Mouse (Mus musculus) spleen, adult 2 months (tissue): ENCODE data around the gene Epyc. TPM values are rescaled to one million over a fixed set of nuclear protein-coding genes. Genes with fewer than 3 reads are reported as not detected.

ENCODE experiments used
- DNase-seq, 2 experiments: peaks; one replicate each; pipeline versions ENCODE4 v3.0.0 to v3.0.0-alpha.2; 2012 to 2021; ENCODE audit warnings: low spot score in 2 of 2, low read depth in 1 of 2
- H3K27ac ChIP-seq: fragments of 200-500 bp; 2 replicates; pipeline ENCODE4 v1.5.1; 2012; ENCODE audit warnings: low read length, inconsistent platforms; ENCODE audit not compliant: insufficient read depth
- H3K27me3 ChIP-seq: fragments of 200-500 bp; 2 replicates; pipeline ENCODE4 v1.6.1; 2012; ENCODE audit warnings: mild to moderate bottlenecking, moderate library complexity, low read length, inconsistent platforms; ENCODE audit not compliant: control insufficient read depth, insufficient read depth
- H3K36me3 ChIP-seq: fragments of 200-500 bp; 2 replicates; pipeline ENCODE4 v1.6.1; 2012; ENCODE audit warnings: mild to moderate bottlenecking, low read length, inconsistent platforms; ENCODE audit not compliant: control insufficient read depth, insufficient read depth
- H3K4me1 ChIP-seq: fragments of 200-500 bp; 2 replicates; pipeline ENCODE4 v1.6.1; 2011; ENCODE audit warnings: inconsistent platforms; ENCODE audit not compliant: control insufficient read depth, insufficient read depth, insufficient read length
- H3K4me3 ChIP-seq: fragments of 200-500 bp; 2 replicates; pipeline ENCODE4 v1.5.1; 2011; ENCODE audit warnings: mild to moderate bottlenecking, inconsistent platforms; ENCODE audit not compliant: insufficient read depth, insufficient read length; ENCODE audit errors: extremely low read depth
- CTCF ChIP-seq: fragments of 200-500 bp; IDR thresholded peaks from 2 replicates; pipeline ENCODE4 v1.5.1; 2011; ENCODE audit warnings: mild to moderate bottlenecking, inconsistent platforms; ENCODE audit not compliant: insufficient read depth, insufficient read length, insufficient replicate concordance; ENCODE audit errors: extremely low read depth
- POLR2A ChIP-seq: fragments of 200-500 bp; IDR thresholded peaks from 2 replicates; pipeline ENCODE4 v1.6.1; 2011; ENCODE audit warnings: low read depth, low read length, inconsistent platforms
- WGBS: fragments of 180-500 bp; shearing (Covaris S2); methylation state at CpG from one replicate; pipeline ENCODE4 v1.1.7; 2018; 5-methylcytosine and 5-hydroxymethylcytosine counted together
- polyA plus RNA-seq: library from polyadenylated mRNA; depleted of rRNA; stranded (reverse); fragments of >200 nt; gene quantifications from 2 replicates; pipeline ENCODE4 v1.2.3, GENCODE M21; 2012

The Epyc gene
- polyA plus RNA-seq, 1 experiment: not detected

- DNase-seq: no peak
- H3K27ac ChIP-seq: no peak overlapping the region
- WGBS: 40% methylated on average over 4 of the region's 4 CpGs
Observed at GRCm38 (mm10) chr10:97625116-97625515, 18.8 kb upstream of the Epyc start.

GRCm38 (mm10) chr10:97626543-97626942 lies 17.3 kb upstream of the Epyc start:
- Histone ChIP-seq H3K27me3 (no peaks in the 10 kb centered on the region), H3K4me1 (no peaks in the 10 kb centered on the region), H3K36me3 (no peaks in the 10 kb centered on the region), H3K27ac (no peak overlapping the region), H3K4me3 (no peak overlapping the region)
- DNase-seq: no peak
- TF ChIP-seq POLR2A (no peak), CTCF (no peak)
- 90% methylated on average over 1 of the region's 1 CpGs for WGBS

More at GRCm38 (mm10) chr10:97625116-97625515, 18.8 kb upstream of the Epyc start:
- Histone ChIP-seq H3K4me1 (no peaks in the 10 kb centered on the region), H3K27me3 (no peaks in the 10 kb centered on the region), H3K4me3 (no peak overlapping the region), H3K36me3 (no peaks in the 10 kb centered on the region)
- TF ChIP-seq POLR2A (no peak), CTCF (no peak)

GRCm38 (mm10) chr10:97631061-97631460 lies 12.8 kb upstream of the Epyc start:
- 69% methylated on average over 3 of the region's 3 CpGs for WGBS

GRCm38 (mm10) chr10:97641926-97642325 lies 1.9 kb upstream of the Epyc start:
- no peak for DNase-seq
- Histone ChIP-seq H3K27ac (no peak overlapping the region), H3K4me1 (no peaks in the 10 kb centered on the region), H3K27me3 (no peaks in the 10 kb centered on the region), H3K4me3 (no peak overlapping the region), H3K36me3 (no peaks in the 10 kb centered on the region)
- TF ChIP-seq CTCF (no peak), POLR2A (no peak)
- whole genome bisulfite sequencing: 80% methylated on average over 2 of the region's 2 CpGs

More at GRCm38 (mm10) chr10:97631061-97631460, 12.8 kb upstream of the Epyc start:
- no peak for TF ChIP-seq POLR2A
- no peak for TF ChIP-seq CTCF
- Histone ChIP-seq H3K4me3 (no peak overlapping the region), H3K27me3 (no peaks in the 10 kb centered on the region), H3K36me3 (no peaks in the 10 kb centered on the region), H3K4me1 (no peaks in the 10 kb centered on the region), H3K27ac (no peak overlapping the region)
- no peak for DNase-seq

GRCm38 (mm10) chr10:97650334-97650733 lies 6.5 kb downstream of the Epyc start:
- TF ChIP-seq CTCF: no peak
- TF ChIP-seq POLR2A: no peak
- Histone ChIP-seq H3K36me3 (no peaks in the 10 kb centered on the region), H3K4me3 (no peak overlapping the region), H3K27me3 (no peaks in the 10 kb centered on the region), H3K27ac (no peak overlapping the region), H3K4me1 (no peaks in the 10 kb centered on the region)
- DNase-seq: no peak
- 77% methylated on average over 2 of the region's 2 CpGs for WGBS

GRCm38 (mm10) chr10:97659489-97659888 lies 15.6 kb downstream of the Epyc start:
- H3K27me3 ChIP-seq: no peaks in the 10 kb centered on the region
- H3K4me3 ChIP-seq: no peak overlapping the region
- no peak overlapping the region for H3K27ac ChIP-seq
- H3K4me1 ChIP-seq: no peaks in the 10 kb centered on the region
- TF ChIP-seq CTCF: no peak
- no peak for TF ChIP-seq POLR2A
- 85% methylated on average over 1 of the region's 1 CpGs for WGBS
- DNase-seq: no peak
- H3K36me3 ChIP-seq: no peaks in the 10 kb centered on the region

- Histone ChIP-seq H3K27me3 (no peaks in the 10 kb centered on the region), H3K36me3 (no peaks in the 10 kb centered on the region), H3K27ac (no peak overlapping the region), H3K4me3 (no peak overlapping the region), H3K4me1 (no peaks in the 10 kb centered on the region)
- DNase-seq: no peak
- 80% methylated on average over 4 of the region's 4 CpGs for whole genome bisulfite sequencing
- TF ChIP-seq POLR2A (no peak), CTCF (no peak)
Observed at GRCm38 (mm10) chr10:97668656-97669055, 24.8 kb downstream of the Epyc start.
